Mouse (Mus musculus): ENCODE measurements around the gene Prkar1b. TPM values are rescaled to one million over a fixed set of nuclear protein-coding genes. Genes with fewer than 3 reads are reported as not detected.

The Prkar1b gene
- polyA plus RNA-seq, 1 experiment = 1.3 TPM

GRCm38 (mm10) chr5:138979840-138980239, 170.0 kb downstream of the Prkar1b start:
- peaks cover 28% of the 10 kb centered on the region for H3K36me3 ChIP-seq (ENCODE audit: control insufficient read depth, insufficient read depth)
- peaks cover 7% of the 10 kb centered on the region for H3K79me2 ChIP-seq (ENCODE audit: control insufficient read depth, insufficient read depth)
- H3K4me2 ChIP-seq (ENCODE audit: low read depth) = no peak overlapping the region
- H3ac ChIP-seq (ENCODE audit: control insufficient read depth, insufficient read length) = no peak overlapping the region
- TF ChIP-seq E2F4 (IDR thresholded peaks at IDR 0.05; ENCODE audit: insufficient read depth) (no peak), POLR2AphosphoS2 (IDR thresholded peaks at IDR 0.05; ENCODE audit: insufficient read length, low read depth) (no peak), MYOG (IDR thresholded peaks at IDR 0.05; ENCODE audit: control insufficient read depth in 1 of 3, insufficient read depth in 1 of 3, insufficient read length in 2 of 3, low read depth in 2 of 3) (no peak), POLR2A (IDR thresholded peaks at IDR 0.05; ENCODE audit: insufficient read length, low read depth) (no peak), USF1 (IDR thresholded peaks at IDR 0.05; ENCODE audit: low read depth) (no peak), TCF12 (IDR thresholded peaks at IDR 0.05; ENCODE audit: insufficient read depth, poor library complexity, severe bottlenecking) (no peak), TCF3 (IDR thresholded peaks at IDR 0.05; ENCODE audit: insufficient read length, low read depth) (no peak)
- no peaks in the 10 kb centered on the region for H3K27me3 ChIP-seq (ENCODE audit: control insufficient read depth, insufficient read depth, insufficient read length)
- H3K4me3 ChIP-seq = no peak overlapping the region

GRCm38 (mm10) chr5:138977759-138978158, 172.0 kb downstream of the Prkar1b start:
- no peak for TF ChIP-seq MAX (IDR thresholded peaks at IDR 0.05; ENCODE audit: low read depth)
- TF ChIP-seq POLR2A (IDR thresholded peaks at IDR 0.05; ENCODE audit: insufficient read length, low read depth) = no peak
- TF ChIP-seq MYOG (IDR thresholded peaks at IDR 0.05; ENCODE audit: control insufficient read depth in 1 of 3, insufficient read depth in 1 of 3, insufficient read length in 2 of 3, low read depth in 2 of 3) = no peak
- TF ChIP-seq SRF (IDR thresholded peaks at IDR 0.05; ENCODE audit: control insufficient read depth, insufficient read length, low read depth) = no peak
- no peak for TF ChIP-seq TCF3 (IDR thresholded peaks at IDR 0.05; ENCODE audit: insufficient read length, low read depth)
- no peak for TF ChIP-seq MYOD1 (IDR thresholded peaks at IDR 0.05; ENCODE audit: control insufficient read depth in 1 of 3, insufficient read length in 2 of 3, low read depth in 2 of 3)
- no peak for TF ChIP-seq REST (IDR thresholded peaks at IDR 0.05; ENCODE audit: insufficient read depth, insufficient read length)
- no peak for TF ChIP-seq TCF12 (IDR thresholded peaks at IDR 0.05; ENCODE audit: insufficient read depth, poor library complexity, severe bottlenecking)
- TF ChIP-seq USF1 (IDR thresholded peaks at IDR 0.05; ENCODE audit: low read depth) = no peak
- no peak for TF ChIP-seq CEBPB (IDR thresholded peaks at IDR 0.05; ENCODE audit: insufficient read depth, poor library complexity, severe bottlenecking)
- TF ChIP-seq POLR2AphosphoS2 (IDR thresholded peaks at IDR 0.05; ENCODE audit: insufficient read length, low read depth) = no peak
- H3K36me3 ChIP-seq (ENCODE audit: control insufficient read depth, insufficient read depth) = peaks cover 23% of the 10 kb centered on the region

GRCm38 (mm10) chr5:138974911-138975485, 174.8 kb downstream of the Prkar1b start:
- Histone ChIP-seq H3K4me3 (no peak overlapping the region), H3K4me2 (ENCODE audit: low read depth) (no peak overlapping the region), H3K79me2 (ENCODE audit: control insufficient read depth, insufficient read depth) (no peaks in the 10 kb centered on the region), H3ac (ENCODE audit: control insufficient read depth, insufficient read length) (no peak overlapping the region), H3K36me3 (ENCODE audit: control insufficient read depth, insufficient read depth) (peaks cover 23% of the 10 kb centered on the region), H3K27me3 (ENCODE audit: control insufficient read depth, insufficient read depth, insufficient read length) (no peaks in the 10 kb centered on the region)
- TF ChIP-seq TCF12 (IDR thresholded peaks at IDR 0.05; ENCODE audit: insufficient read depth, poor library complexity, severe bottlenecking) = no peak
- TF ChIP-seq MYOG (IDR thresholded peaks at IDR 0.05; ENCODE audit: control insufficient read depth in 1 of 3, insufficient read depth in 1 of 3, insufficient read length in 2 of 3, low read depth in 2 of 3) = no peak
- no peak for TF ChIP-seq MAX (IDR thresholded peaks at IDR 0.05; ENCODE audit: low read depth)
- no peak for TF ChIP-seq REST (IDR thresholded peaks at IDR 0.05; ENCODE audit: insufficient read depth, insufficient read length)
- TF ChIP-seq MYOD1 (IDR thresholded peaks at IDR 0.05; ENCODE audit: control insufficient read depth in 1 of 3, insufficient read length in 2 of 3, low read depth in 2 of 3) = no peak
- no peak for TF ChIP-seq E2F4 (IDR thresholded peaks at IDR 0.05; ENCODE audit: insufficient read depth)
- TF ChIP-seq CEBPB (IDR thresholded peaks at IDR 0.05; ENCODE audit: insufficient read depth, poor library complexity, severe bottlenecking) = no peak
- no peak for TF ChIP-seq SRF (IDR thresholded peaks at IDR 0.05; ENCODE audit: control insufficient read depth, insufficient read length, low read depth)
- TF ChIP-seq TCF3 (IDR thresholded peaks at IDR 0.05; ENCODE audit: insufficient read length, low read depth) = no peak
- TF ChIP-seq POLR2AphosphoS2 (IDR thresholded peaks at IDR 0.05; ENCODE audit: insufficient read length, low read depth) = no peak
- no peak for TF ChIP-seq USF1 (IDR thresholded peaks at IDR 0.05; ENCODE audit: low read depth)
- TF ChIP-seq POLR2A (IDR thresholded peaks at IDR 0.05; ENCODE audit: insufficient read length, low read depth) = no peak

More at GRCm38 (mm10) chr5:138977759-138978158, 172.0 kb downstream of the Prkar1b start:
- Histone ChIP-seq H3K4me3 (no peak overlapping the region), H3K4me2 (ENCODE audit: low read depth) (no peak overlapping the region), H3ac (ENCODE audit: control insufficient read depth, insufficient read length) (no peak overlapping the region), H3K27me3 (ENCODE audit: control insufficient read depth, insufficient read depth, insufficient read length) (no peaks in the 10 kb centered on the region), H3K79me2 (ENCODE audit: control insufficient read depth, insufficient read depth) (peaks cover 5% of the 10 kb centered on the region)

- no peak overlapping the region for H3K4me2 ChIP-seq (ENCODE audit: low read depth)
- H3K36me3 ChIP-seq (ENCODE audit: control insufficient read depth, insufficient read depth) = peaks cover 18% of the 10 kb centered on the region
- H3K79me2 ChIP-seq (ENCODE audit: control insufficient read depth, insufficient read depth) = no peaks in the 10 kb centered on the region
- H3K27me3 ChIP-seq (ENCODE audit: control insufficient read depth, insufficient read depth, insufficient read length) = no peaks in the 10 kb centered on the region
- TF ChIP-seq TCF12 (IDR thresholded peaks at IDR 0.05; ENCODE audit: insufficient read depth, poor library complexity, severe bottlenecking) (no peak), SRF (IDR thresholded peaks at IDR 0.05; ENCODE audit: control insufficient read depth, insufficient read length, low read depth) (no peak), TCF3 (IDR thresholded peaks at IDR 0.05; ENCODE audit: insufficient read length, low read depth) (no peak), MYOD1 (IDR thresholded peaks at IDR 0.05; ENCODE audit: control insufficient read depth in 1 of 3, insufficient read length in 2 of 3, low read depth in 2 of 3) (no peak), POLR2A (IDR thresholded peaks at IDR 0.05; ENCODE audit: insufficient read length, low read depth) (no peak), USF1 (IDR thresholded peaks at IDR 0.05; ENCODE audit: low read depth) (no peak), MAX (IDR thresholded peaks at IDR 0.05; ENCODE audit: low read depth) (no peak), MYOG (IDR thresholded peaks at IDR 0.05; ENCODE audit: control insufficient read depth in 1 of 3, insufficient read depth in 1 of 3, insufficient read length in 2 of 3, low read depth in 2 of 3) (no peak), POLR2AphosphoS2 (IDR thresholded peaks at IDR 0.05; ENCODE audit: insufficient read length, low read depth) (no peak), REST (IDR thresholded peaks at IDR 0.05; ENCODE audit: insufficient read depth, insufficient read length) (no peak), E2F4 (IDR thresholded peaks at IDR 0.05; ENCODE audit: insufficient read depth) (no peak)
- no peak overlapping the region for H3K4me3 ChIP-seq
- H3ac ChIP-seq (ENCODE audit: control insufficient read depth, insufficient read length) = no peak overlapping the region
Measured at GRCm38 (mm10) chr5:138973480-138973879, 176.3 kb downstream of the Prkar1b start.
